Mouse (Mus musculus): ENCODE data around the gene Snx21. TPM values are rescaled to one million over a fixed set of nuclear protein-coding genes. Genes with fewer than 3 reads are reported as not detected.

Gene Snx21
- polyA plus RNA-seq, 1 experiment from 2014 or later, result 22.9 TPM

- Histone ChIP-seq H3K27me3 (no peaks in the 10 kb centered on the region), H3K4me2 (no peak overlapping the region), H3K4me3 (no peak overlapping the region), H3K9me3 (no peaks in the 10 kb centered on the region), H3K36me3 (peaks cover 98% of the 10 kb centered on the region), H3K27ac (replicated peaks) (no peak overlapping the region), H3K9ac (no peak overlapping the region), H3K4me1 (replicated peaks) (no peaks in the 10 kb centered on the region)
- 88% methylated on average over 11 of the region's 11 CpGs for WGBS
- no peak for ATAC-seq (ENCODE audit: low read depth)
Measured at GRCm38 (mm10) chr2:164757841-164758240, 27.8 kb upstream of the Snx21 start.

- Histone ChIP-seq H3K36me3 (peaks cover 100% of the 10 kb centered on the region), H3K4me1 (replicated peaks) (no peaks in the 10 kb centered on the region), H3K9ac (no peak overlapping the region), H3K9me3 (no peaks in the 10 kb centered on the region), H3K27me3 (no peaks in the 10 kb centered on the region), H3K27ac (replicated peaks) (no peak overlapping the region), H3K4me2 (no peak overlapping the region), H3K4me3 (no peak overlapping the region)
- no peak for ATAC-seq (ENCODE audit: low read depth)
- WGBS, result 78% methylated on average over 1 of the region's 1 CpGs
Measured at GRCm38 (mm10) chr2:164758692-164759091, 26.9 kb upstream of the Snx21 start.

- H3K27me3 ChIP-seq, result no peaks in the 10 kb centered on the region
- H3K9ac ChIP-seq, result no peak overlapping the region
- no peak for ATAC-seq (ENCODE audit: low read depth)
- H3K4me2 ChIP-seq, result no peak overlapping the region
- no peaks in the 10 kb centered on the region for H3K9me3 ChIP-seq
- H3K4me1 ChIP-seq (replicated peaks), result no peaks in the 10 kb centered on the region
- 93% methylated on average over 4 of the region's 4 CpGs for WGBS
- H3K4me3 ChIP-seq, result no peak overlapping the region
- H3K36me3 ChIP-seq, result peaks cover 93% of the 10 kb centered on the region
- H3K27ac ChIP-seq (replicated peaks), result no peak overlapping the region
Measured at GRCm38 (mm10) chr2:164760059-164760833, 25.4 kb upstream of the Snx21 start.

GRCm38 (mm10) chr2:164761502-164761901, 24.1 kb upstream of the Snx21 start:
- H3K4me3 ChIP-seq, result no peak overlapping the region
- no peaks in the 10 kb centered on the region for H3K27me3 ChIP-seq
- no peak overlapping the region for H3K4me2 ChIP-seq
- no peaks in the 10 kb centered on the region for H3K9me3 ChIP-seq
- WGBS, result 97% methylated on average over 2 of the region's 2 CpGs
- H3K9ac ChIP-seq, result no peak overlapping the region
- ATAC-seq (ENCODE audit: low read depth), result no peak
- H3K27ac ChIP-seq (replicated peaks), result no peak overlapping the region
- H3K36me3 ChIP-seq, result peaks cover 93% of the 10 kb centered on the region
- H3K4me1 ChIP-seq (replicated peaks), result no peaks in the 10 kb centered on the region

GRCm38 (mm10) chr2:164761971-164762370, 23.7 kb upstream of the Snx21 start:
- H3K36me3 ChIP-seq, result peaks cover 93% of the 10 kb centered on the region
- H3K9ac ChIP-seq, result no peak overlapping the region

GRCm38 (mm10) chr2:164762593-164762992, 23.0 kb upstream of the Snx21 start:
- WGBS, result 91% methylated on average over 7 of the region's 7 CpGs
- H3K36me3 ChIP-seq, result peaks cover 93% of the 10 kb centered on the region
- ATAC-seq (ENCODE audit: low read depth), result no peak

More at GRCm38 (mm10) chr2:164761971-164762370, 23.7 kb upstream of the Snx21 start:
- H3K4me2 ChIP-seq, result no peak overlapping the region
- ATAC-seq (ENCODE audit: low read depth), result no peak
- H3K9me3 ChIP-seq, result no peaks in the 10 kb centered on the region
- H3K27me3 ChIP-seq, result no peaks in the 10 kb centered on the region
- H3K4me1 ChIP-seq (replicated peaks), result no peaks in the 10 kb centered on the region
- no peak overlapping the region for H3K4me3 ChIP-seq
- WGBS, result 96% methylated on average over 4 of the region's 4 CpGs
- H3K27ac ChIP-seq (replicated peaks), result no peak overlapping the region

GRCm38 (mm10) chr2:164765841-164766240, 19.8 kb upstream of the Snx21 start:
- Histone ChIP-seq H3K4me2 (no peak overlapping the region), H3K36me3 (peaks cover 70% of the 10 kb centered on the region), H3K4me1 (replicated peaks) (peaks cover 11% of the 10 kb centered on the region), H3K9me3 (no peaks in the 10 kb centered on the region), H3K27ac (replicated peaks) (no peak overlapping the region), H3K27me3 (no peaks in the 10 kb centered on the region), H3K4me3 (no peak overlapping the region), H3K9ac (no peak overlapping the region)
- WGBS, result 81% methylated on average over 3 of the region's 3 CpGs
- no peak for ATAC-seq (ENCODE audit: low read depth)

More at GRCm38 (mm10) chr2:164762593-164762992, 23.0 kb upstream of the Snx21 start:
- H3K9ac ChIP-seq, result no peak overlapping the region
- H3K4me2 ChIP-seq, result no peak overlapping the region
- H3K9me3 ChIP-seq, result no peaks in the 10 kb centered on the region
- no peak overlapping the region for H3K4me3 ChIP-seq
- no peaks in the 10 kb centered on the region for H3K4me1 ChIP-seq (replicated peaks)
- H3K27me3 ChIP-seq, result no peaks in the 10 kb centered on the region
- H3K27ac ChIP-seq (replicated peaks), result no peak overlapping the region

GRCm38 (mm10) chr2:164767812-164768540, 17.6 kb upstream of the Snx21 start:
- Histone ChIP-seq H3K4me1 (replicated peaks) (peaks cover 26% of the 10 kb centered on the region), H3K36me3 (peaks cover 48% of the 10 kb centered on the region), H3K4me3 (no peak overlapping the region), H3K27me3 (no peaks in the 10 kb centered on the region), H3K4me2 (no peak overlapping the region), H3K9me3 (no peaks in the 10 kb centered on the region), H3K27ac (replicated peaks) (no peak overlapping the region), H3K9ac (no peak overlapping the region)
- 96% methylated on average over 15 of the region's 15 CpGs for WGBS
- no peak for ATAC-seq (ENCODE audit: low read depth)

GRCm38 (mm10) chr2:164769258-164770037, 16.2 kb upstream of the Snx21 start, which contains the start of gene Ube2c:
Ube2c (plus strand) TSS chr2:164769898.
- Histone ChIP-seq H3K4me3 (peak within 1 kb of the TSS; percentile 67), H3K27ac (replicated peaks) (0 out of 2 replicates have a peak within 1 kb of the TSS, but pooled peaks have one; percentile 28), H3K9ac (peak within 1 kb of the TSS; percentile 70), H3K36me3 (peaks cover 39% of the 10 kb centered on the region), H3K4me2 (peak within 1 kb of the TSS; percentile 97), H3K9me3 (no peaks in the 10 kb centered on the region), H3K27me3 (no peaks in the 10 kb centered on the region), H3K4me1 (replicated peaks) (peaks cover 26% of the 10 kb centered on the region)
- ATAC-seq (ENCODE audit: low read depth), result peak; percentile 100
- WGBS, result 2% methylated on average over 53 of the region's 53 CpGs

GRCm38 (mm10) chr2:164770279-164770678, 15.3 kb upstream of the Snx21 start:
- Histone ChIP-seq H3K4me2 (peak overlapping the region; percentile 97), H3K27me3 (no peaks in the 10 kb centered on the region), H3K9me3 (no peaks in the 10 kb centered on the region), H3K27ac (replicated peaks) (no peak overlapping the region), H3K4me3 (peak overlapping the region; percentile 67), H3K36me3 (peaks cover 32% of the 10 kb centered on the region), H3K9ac (peak overlapping the region; percentile 70), H3K4me1 (replicated peaks) (peaks cover 26% of the 10 kb centered on the region)
- ATAC-seq (ENCODE audit: low read depth), result peak; percentile 3; the same call in 1 of the 2 replicates
- 4% methylated on average over 15 of the region's 15 CpGs for WGBS

GRCm38 (mm10) chr2:164771123-164771522, 14.5 kb upstream of the Snx21 start:
- 83% methylated on average over 8 of the region's 8 CpGs for WGBS
- Histone ChIP-seq H3K4me2 (peak overlapping the region; percentile 97), H3K4me3 (peak overlapping the region; percentile 67), H3K9me3 (no peaks in the 10 kb centered on the region), H3K9ac (peak overlapping the region; percentile 70; the same call in 1 of the 2 replicates), H3K27ac (replicated peaks) (no peak overlapping the region), H3K4me1 (replicated peaks) (peaks cover 26% of the 10 kb centered on the region), H3K27me3 (no peaks in the 10 kb centered on the region), H3K36me3 (peaks cover 24% of the 10 kb centered on the region)
- no peak for ATAC-seq (ENCODE audit: low read depth)
